Mouse (Mus musculus) ES-Bruce4 (cell line): ENCODE results near the gene Ltbp2. TPM values are rescaled to one million over a fixed set of nuclear protein-coding genes. Genes with fewer than 3 reads are reported as not detected.

Experiments
- H3K27ac ChIP-seq: 2 replicates; pipeline ENCODE4 v1.5.1; 2012; ENCODE audit warnings: low read length, inconsistent platforms; ENCODE audit not compliant: insufficient read depth
- H3K27me3 ChIP-seq: 2 replicates; pipeline ENCODE4 v1.6.1; 2012; ENCODE audit warnings: mild to moderate bottlenecking, low read length, inconsistent platforms; ENCODE audit not compliant: control insufficient read depth, poor library complexity, insufficient read depth, severe bottlenecking
- H3K36me3 ChIP-seq: 2 replicates; pipeline ENCODE4 v1.6.1; 2012; ENCODE audit warnings: inconsistent platforms, mild to moderate bottlenecking, low read length, moderate library complexity; ENCODE audit not compliant: control insufficient read depth, poor library complexity, insufficient read depth, severe bottlenecking
- H3K4me1 ChIP-seq: one replicate; pipeline ENCODE4 v1.8.1; 2011; ENCODE audit warnings: low read length; ENCODE audit not compliant: control insufficient read depth, insufficient read depth
- H3K4me3 ChIP-seq: 2 replicates; pipeline ENCODE4 v1.5.1; 2011; ENCODE audit warnings: low read depth, mild to moderate bottlenecking, low read length
- H3K9ac ChIP-seq: 2 replicates; pipeline ENCODE4 v1.6.1; 2012; ENCODE audit warnings: low read depth, mild to moderate bottlenecking, inconsistent platforms; ENCODE audit not compliant: poor library complexity, severe bottlenecking
- H3K9me3 ChIP-seq: replicated peaks from 2 replicates; pipeline ENCODE4 v1.6.1; 2012; ENCODE audit warnings: mild to moderate bottlenecking, low read length, inconsistent platforms; ENCODE audit not compliant: control insufficient read depth, poor library complexity, insufficient read depth, severe bottlenecking
- CTCF ChIP-seq: IDR thresholded peaks from one replicate; pipeline ENCODE4 v1.8.1; 2011; ENCODE audit warnings: low read depth, low read length
- EP300 ChIP-seq: IDR thresholded peaks from 2 replicates; pipeline ENCODE4 v1.6.1; 2011; ENCODE audit warnings: low read depth, low read length; ENCODE audit not compliant: insufficient read depth
- POLR2A ChIP-seq: IDR thresholded peaks from one replicate; pipeline ENCODE4 v1.8.1; 2011; ENCODE audit warnings: low read length; ENCODE audit not compliant: insufficient read depth
- polyA plus RNA-seq: library from polyadenylated mRNA; stranded (reverse); fragments of >200 nt; gene quantifications from 2 replicates; pipeline ENCODE4 v1.2.4, GENCODE M21; 2011; ENCODE audit warnings: low read depth; ENCODE audit not compliant: missing spikeins, insufficient read depth, insufficient read length

Gene Ltbp2
- polyA plus RNA-seq, 1 experiment: 1.9 TPM

DNA sequence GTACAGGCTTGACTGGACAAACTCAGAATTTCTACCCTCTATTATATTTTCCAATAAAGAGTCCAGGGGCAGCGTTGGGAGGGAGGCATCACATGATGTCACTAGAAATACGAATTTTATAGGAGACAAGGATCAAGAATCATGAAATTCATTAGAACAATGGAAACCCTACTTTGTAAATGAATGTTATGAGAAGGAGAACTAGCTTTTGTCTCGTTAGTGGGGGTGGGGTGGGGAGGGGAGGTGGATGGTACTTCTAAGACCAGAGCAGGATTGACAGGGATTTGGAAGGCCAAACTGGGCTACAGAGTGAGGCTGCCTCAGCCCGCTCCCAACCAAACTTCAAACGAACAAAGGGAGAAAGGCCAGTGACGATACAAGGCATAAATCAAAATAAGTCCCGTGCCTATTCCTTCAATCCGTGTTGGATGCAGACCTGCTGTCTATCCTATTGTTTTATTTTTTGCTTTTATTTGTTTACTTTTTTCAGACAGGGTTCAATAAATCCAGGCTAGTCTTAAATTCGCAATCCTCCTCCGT, 104.3 kb downstream of the Ltbp2 start:
- Histone ChIP-seq H3K4me1 (peaks cover 4% of the 10 kb centered on the region), H3K36me3 (0 out of 2 replicates have a peak, but pooled peaks cover 5% of the 10 kb centered on the region), H3K4me3 (peak overlapping the region; percentile 87), H3K27ac (peak overlapping the region; percentile 77; the same call in 1 of the 2 replicates), H3K27me3 (no peaks in the 10 kb centered on the region), H3K9me3 (no peaks in the 10 kb centered on the region), H3K9ac (peak overlapping the region; percentile 82)
- no peak for TF ChIP-seq CTCF
- TF ChIP-seq POLR2A: no peak
- no peak for TF ChIP-seq EP300

DNA sequence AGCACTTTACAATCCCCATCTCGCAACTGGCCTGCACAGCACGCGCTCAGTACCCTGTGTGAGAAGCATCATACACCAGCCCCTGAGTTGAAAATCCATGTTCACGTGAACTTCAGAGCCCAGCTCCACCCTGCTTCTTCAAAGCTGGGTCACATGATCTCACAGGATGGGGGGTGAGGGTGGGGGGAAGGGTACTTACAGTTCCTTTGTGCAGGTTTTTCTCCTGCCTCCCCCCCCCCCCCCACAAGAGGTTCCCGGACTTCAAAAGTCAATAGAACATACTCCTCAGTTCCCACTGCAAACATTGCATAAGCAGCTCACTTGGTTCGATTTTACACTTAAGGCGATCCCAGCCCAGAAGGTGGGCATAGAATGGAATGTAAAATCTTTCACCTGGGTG, 106.7 kb downstream of the Ltbp2 start:
- Histone ChIP-seq H3K27me3 (no peaks in the 10 kb centered on the region), H3K27ac (no peak overlapping the region), H3K4me1 (peaks cover 4% of the 10 kb centered on the region), H3K9ac (no peak overlapping the region), H3K36me3 (peaks cover 10% of the 10 kb centered on the region), H3K4me3 (no peak overlapping the region), H3K9me3 (no peaks in the 10 kb centered on the region)
- TF ChIP-seq EP300 (no peak), POLR2A (no peak), CTCF (no peak)

- Histone ChIP-seq H3K27ac (no peak overlapping the region), H3K36me3 (peaks cover 24% of the 10 kb centered on the region), H3K4me3 (no peak overlapping the region), H3K27me3 (no peaks in the 10 kb centered on the region), H3K9ac (no peak overlapping the region), H3K9me3 (no peaks in the 10 kb centered on the region), H3K4me1 (peaks cover 4% of the 10 kb centered on the region)
- TF ChIP-seq POLR2A: no peak
- TF ChIP-seq CTCF: no peak
Observed at GRCm38 (mm10) chr12:84767510-84767909, 108.8 kb downstream of the Ltbp2 start.

DNA sequence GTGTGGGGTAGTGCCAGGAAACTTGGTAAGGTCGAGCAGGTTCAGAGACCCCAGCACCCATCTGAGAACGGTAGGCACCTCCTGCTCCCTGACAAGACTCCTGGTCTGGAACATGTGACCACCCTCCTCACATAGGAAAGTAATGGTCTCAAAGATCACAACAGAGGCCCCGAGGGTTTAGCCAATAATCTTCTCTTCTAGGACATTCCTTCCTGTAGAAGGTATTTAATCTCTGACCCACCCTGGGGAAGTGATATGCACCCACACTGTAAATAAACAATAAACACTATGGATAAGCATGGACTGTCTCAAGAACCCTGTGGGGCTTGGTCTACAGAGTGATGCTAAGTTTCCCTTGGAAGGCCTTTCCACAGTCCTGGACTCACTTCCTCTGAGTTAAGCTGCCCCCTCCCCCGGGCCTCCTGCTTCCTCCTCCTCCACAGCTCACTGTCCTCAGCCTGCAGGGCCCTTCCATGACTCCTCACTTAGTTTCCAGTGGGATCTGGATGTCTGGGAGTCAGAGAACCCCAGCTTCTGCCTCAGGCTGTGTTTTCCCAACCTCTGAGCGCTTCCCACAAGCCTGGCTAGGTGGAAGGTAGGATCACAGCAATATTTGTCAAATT, 110.1 kb downstream of the Ltbp2 start:
- Histone ChIP-seq H3K9ac (no peak overlapping the region), H3K4me3 (no peak overlapping the region), H3K9me3 (no peaks in the 10 kb centered on the region), H3K27ac (no peak overlapping the region), H3K27me3 (no peaks in the 10 kb centered on the region), H3K36me3 (peaks cover 24% of the 10 kb centered on the region), H3K4me1 (peaks cover 4% of the 10 kb centered on the region)
- no peak for TF ChIP-seq EP300
- TF ChIP-seq POLR2A: no peak
- TF ChIP-seq CTCF: no peak

- Histone ChIP-seq H3K27me3 (no peaks in the 10 kb centered on the region), H3K9me3 (no peaks in the 10 kb centered on the region), H3K9ac (no peak overlapping the region), H3K4me3 (no peak overlapping the region), H3K4me1 (peaks cover 4% of the 10 kb centered on the region), H3K27ac (peak overlapping the region; percentile 52), H3K36me3 (peaks cover 24% of the 10 kb centered on the region)
- no peak for TF ChIP-seq EP300
- no peak for TF ChIP-seq POLR2A
- TF ChIP-seq CTCF: no peak
Observed at GRCm38 (mm10) chr12:84765506-84765905, 110.8 kb downstream of the Ltbp2 start.

DNA sequence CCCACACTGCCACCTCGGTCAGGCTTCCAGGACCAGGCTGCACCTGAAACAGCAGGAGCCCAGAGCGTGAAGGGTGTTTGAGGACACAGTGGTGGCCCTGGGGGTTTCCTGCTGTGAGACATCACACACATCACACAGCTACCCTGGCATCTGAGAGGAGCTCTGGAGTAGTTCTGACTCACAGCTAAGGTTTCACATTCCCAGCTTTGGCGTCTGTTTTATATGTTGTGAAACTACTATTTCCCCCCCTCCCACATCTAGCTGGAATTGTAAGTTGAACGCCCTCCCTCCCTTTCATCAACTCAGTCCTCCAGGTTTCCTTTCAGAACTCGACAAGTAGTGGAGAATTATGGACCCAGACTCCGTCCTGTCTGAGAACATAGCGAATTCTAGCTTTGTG, 111.6 kb downstream of the Ltbp2 start:
- no peaks in the 10 kb centered on the region for H3K9me3 ChIP-seq
- H3K9ac ChIP-seq: no peak overlapping the region
- TF ChIP-seq POLR2A (no peak), CTCF (no peak), EP300 (no peak)
- peaks cover 4% of the 10 kb centered on the region for H3K4me1 ChIP-seq
- no peak overlapping the region for H3K4me3 ChIP-seq
- no peaks in the 10 kb centered on the region for H3K27me3 ChIP-seq
- H3K27ac ChIP-seq: no peak overlapping the region
- H3K36me3 ChIP-seq: peaks cover 27% of the 10 kb centered on the region
